In genomic region chr6:82143496-82143895, GRCm38 (mm10) we compare ENCODE assay signal across 27 mouse cellular contexts.
DNase-seq lines count a peak whose midpoint lies in the region; ATAC-seq and TF ChIP-seq lines count a peak whose summit lies in the region.
"Had no signal": no experiment of that assay in that cellular context is flagged by ENCODE, and none has a peak within 500 bp of the region (broad histone marks: within the 10 kb centered on the region; RNA-seq: fewer than 3 reads in every experiment).

No protein-coding gene starts in this region.

- WGBS in intestine, postnatal 0 days, result 83% methylated on average over 6 of the region's 6 CpGs
- WGBS in intestine, embryonic 15.5 days, result 81% methylated on average over 6 of the region's 6 CpGs
- WGBS in hindbrain, embryonic 12.5 days, result 81% methylated on average over 6 of the region's 6 CpGs

- H3K27me3 ChIP-seq in intestine, postnatal 0 days (replicated peaks; ENCODE audit: control insufficient read depth, insufficient read depth, low read length), result no peaks in the 10 kb centered on the region
- no peaks in the 10 kb centered on the region for H3K27me3 ChIP-seq in intestine, embryonic 15.5 days (replicated peaks)
- no peaks in the 10 kb centered on the region for H3K27me3 ChIP-seq in E14TG2a.4 (ENCODE audit: insufficient read depth, low read length)
- no peaks in the 10 kb centered on the region for H3K27me3 ChIP-seq in hindbrain, embryonic 12.5 days
- H3K27me3 ChIP-seq: embryonic facial prominence, embryonic 12.5 days; embryonic facial prominence, embryonic 15.5 days; forebrain, embryonic 12.5 days; forebrain, embryonic 15.5 days; heart, embryonic 13.5 days; hindbrain, embryonic 15.5 days had no signal

- no peak overlapping the region for H3K4me2 ChIP-seq in intestine, postnatal 0 days (replicated peaks; ENCODE audit: low read depth)
- no peak overlapping the region for H3K4me2 ChIP-seq in intestine, embryonic 15.5 days (replicated peaks)
- no peak overlapping the region for H3K4me2 ChIP-seq in hindbrain, embryonic 12.5 days (replicated peaks)
- H3K4me2 ChIP-seq: embryonic facial prominence, embryonic 12.5 days; embryonic facial prominence, embryonic 15.5 days; forebrain, embryonic 12.5 days; forebrain, embryonic 15.5 days; heart, embryonic 13.5 days; hindbrain, embryonic 15.5 days had no signal

- no peak for ATAC-seq in intestine, postnatal 0 days
- ATAC-seq in intestine, embryonic 15.5 days, result no peak
- ATAC-seq in hindbrain, embryonic 12.5 days (ENCODE audit: low FRiP score), result no peak
- ATAC-seq: CD4-positive, CD25-positive, alpha-beta regulatory T cell, adult 4 months; forebrain, embryonic 15.5 days had no signal

- no peaks in the 10 kb centered on the region for H3K9me3 ChIP-seq in intestine, postnatal 0 days (ENCODE audit: control insufficient read depth)
- H3K9me3 ChIP-seq in intestine, embryonic 15.5 days, result no peaks in the 10 kb centered on the region
- H3K9me3 ChIP-seq in E14TG2a.4 (ENCODE audit: low read length), result peaks cover 7% of the 10 kb centered on the region
- peaks cover 3% of the 10 kb centered on the region; the same call in 1 of the 2 replicates for H3K9me3 ChIP-seq in hindbrain, embryonic 12.5 days (replicated peaks)
- H3K9me3 ChIP-seq: embryonic facial prominence, embryonic 15.5 days; forebrain, embryonic 15.5 days; hindbrain, embryonic 15.5 days had no signal

- no peaks in the 10 kb centered on the region for H3K4me1 ChIP-seq in intestine, postnatal 0 days (replicated peaks; ENCODE audit: control insufficient read depth, insufficient read depth, low read length)
- no peaks in the 10 kb centered on the region for H3K4me1 ChIP-seq in intestine, embryonic 15.5 days (replicated peaks)
- H3K4me1 ChIP-seq in E14TG2a.4 (replicated peaks; ENCODE audit: low read depth, low read length), result no peaks in the 10 kb centered on the region
- H3K4me1 ChIP-seq in hindbrain, embryonic 12.5 days, result no peaks in the 10 kb centered on the region
- H3K4me1 ChIP-seq: embryonic facial prominence, embryonic 12.5 days; embryonic facial prominence, embryonic 15.5 days; forebrain, embryonic 12.5 days; forebrain, embryonic 15.5 days; heart, embryonic 10.5 days; heart, embryonic 13.5 days; hindbrain, embryonic 15.5 days had no signal

- no peak overlapping the region for H3K4me3 ChIP-seq in intestine, postnatal 0 days (ENCODE audit: low read depth, low read length)
- no peak overlapping the region for H3K4me3 ChIP-seq in intestine, embryonic 15.5 days (replicated peaks)
- no peak overlapping the region for H3K4me3 ChIP-seq in E14TG2a.4 (replicated peaks; ENCODE audit: low read length)
- H3K4me3 ChIP-seq in hindbrain, embryonic 12.5 days, result no peak overlapping the region
- H3K4me3 ChIP-seq: embryonic facial prominence, embryonic 12.5 days; embryonic facial prominence, embryonic 15.5 days; forebrain, embryonic 12.5 days; forebrain, embryonic 15.5 days; gastrocnemius, adult 2 months; heart, embryonic 10.5 days; heart, embryonic 13.5 days; hindbrain, embryonic 15.5 days had no signal

- H3K36me3 ChIP-seq in intestine, postnatal 0 days (ENCODE audit: control insufficient read depth, insufficient read depth), result no peaks in the 10 kb centered on the region
- H3K36me3 ChIP-seq in intestine, embryonic 15.5 days, result no peaks in the 10 kb centered on the region
- no peaks in the 10 kb centered on the region for H3K36me3 ChIP-seq in E14TG2a.4 (ENCODE audit: insufficient read depth, low read length)
- no peaks in the 10 kb centered on the region for H3K36me3 ChIP-seq in hindbrain, embryonic 12.5 days
- H3K36me3 ChIP-seq: embryonic facial prominence, embryonic 12.5 days; embryonic facial prominence, embryonic 15.5 days; forebrain, embryonic 12.5 days; forebrain, embryonic 15.5 days; heart, embryonic 10.5 days; heart, embryonic 13.5 days; hindbrain, embryonic 15.5 days had no signal

- DNase-seq in ES-CJ7 (ENCODE audit: low read depth, low spot score), result peak; percentile 68
- DNase-seq in R1 (ENCODE audit: low read depth, low spot score), result peak; percentile 76
- DNase-seq in cerebellum, postnatal 14 days, result no peak
- DNase-seq in cerebellum, postnatal 4 days (ENCODE audit: low spot score in 2 of 2), result no peak
- DNase-seq: adrenal gland, adult 8-10 months; adrenal gland, postnatal 25 days; cerebellum, adult 11-12 months; cerebellum, adult 8-10 months; cerebellum, postnatal 10 days; gastrocnemius, adult 2 months; gastrocnemius, postnatal 14 days; heart, adult 18-20 months; heart, postnatal 14 days; heart, postnatal 4 days; kidney, adult 18-20 months had no signal

- no peak overlapping the region for H3K9ac ChIP-seq in intestine, postnatal 0 days (ENCODE audit: low read depth, low read length)
- no peak overlapping the region for H3K9ac ChIP-seq in intestine, embryonic 15.5 days
- H3K9ac ChIP-seq in hindbrain, embryonic 12.5 days, result no peak overlapping the region
- H3K9ac ChIP-seq: embryonic facial prominence, embryonic 12.5 days; embryonic facial prominence, embryonic 15.5 days; forebrain, embryonic 12.5 days; forebrain, embryonic 15.5 days; heart, embryonic 13.5 days; hindbrain, embryonic 15.5 days had no signal

- no peak overlapping the region for H3K27ac ChIP-seq in intestine, postnatal 0 days (ENCODE audit: low read depth, low read length)
- H3K27ac ChIP-seq in intestine, embryonic 15.5 days, result no peak overlapping the region
- no peak overlapping the region for H3K27ac ChIP-seq in hindbrain, embryonic 12.5 days
- H3K27ac ChIP-seq: embryonic facial prominence, embryonic 12.5 days; embryonic facial prominence, embryonic 15.5 days; forebrain, embryonic 12.5 days; forebrain, embryonic 15.5 days; gastrocnemius, adult 2 months; heart, embryonic 10.5 days; heart, embryonic 13.5 days; hindbrain, embryonic 15.5 days had no signal

- TF ChIP-seq CTCF in intestine, postnatal 0 days (IDR thresholded peaks at IDR 0.05; ENCODE audit: low read depth), result 0 out of 2 replicates have a peak, but pooled peaks have one; percentile 10
- peak; percentile 45; the same call in 1 of the 2 replicates for TF ChIP-seq CTCF in E14TG2a.4 (conservative IDR thresholded peaks at IDR 0.05; ENCODE audit: low read length)

Comparison
In these comparisons a context has a peak if more than half of its experiments do, and no peak if none do; other contexts are left out.
1. DNase-seq: peak in ES-CJ7 (single experiment) and R1 (single experiment); none in cerebellum, postnatal 14 days (0 of 2) and cerebellum, postnatal 4 days (0 of 2).